Mouse (Mus musculus) cerebellum, adult 8-10 months (tissue): Measurements from ENCODE around the gene Gm30191.
"Not testable (repeated sequence)": the region's sequence is repeated elsewhere in the genome, so short reads cannot be mapped to it uniquely, and the experiment has no call there.

Experiments used
- DNase-seq: peaks from one replicate; pipeline ENCODE4 v3.0.0; 2022

Gene Gm30191

GRCm38 (mm10) chr4:134252131-134252910, 5.6 kb downstream of the Gm30191 start:
- DNase-seq = no peak

DNA sequence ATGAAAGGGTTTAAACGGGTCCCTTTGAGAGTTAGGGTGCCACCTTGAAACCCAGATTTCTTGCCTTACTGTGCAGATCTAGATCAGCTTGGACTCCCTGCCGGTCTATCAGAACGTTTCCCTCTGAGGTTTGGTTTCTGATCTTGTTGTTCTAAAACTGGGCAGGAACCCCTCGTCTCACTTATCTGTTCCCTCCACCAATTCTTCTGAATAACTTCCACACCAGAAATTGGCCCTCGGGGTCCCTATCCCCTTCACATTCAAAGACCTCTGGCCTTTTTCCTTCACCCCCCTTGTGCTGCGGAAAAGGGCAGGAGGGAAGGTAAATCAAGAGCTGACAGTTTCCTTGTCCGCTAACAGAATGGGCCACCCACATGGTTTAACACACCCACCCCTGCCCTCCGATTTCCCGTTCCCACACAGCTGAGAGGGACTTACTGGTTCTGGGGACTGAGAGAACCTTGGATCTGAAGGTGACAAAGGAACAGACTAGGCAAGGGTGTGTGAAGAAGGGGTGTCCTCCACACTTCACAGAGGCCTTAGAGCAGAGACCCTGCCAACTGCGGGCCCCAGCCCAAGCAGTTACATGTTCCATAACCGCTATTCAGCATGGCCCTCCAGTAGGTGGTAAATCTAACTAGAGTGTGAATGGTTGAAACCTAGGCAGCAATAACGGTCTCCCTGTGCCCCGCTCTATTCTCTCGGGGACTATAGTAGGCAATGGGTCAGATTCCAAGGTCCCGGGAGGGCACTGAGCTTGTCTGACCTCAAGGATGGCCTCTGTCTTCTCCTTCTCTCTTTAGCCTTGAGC, 6.4 kb downstream of the Gm30191 start:
- no peak for DNase-seq

- no peak for DNase-seq
These were observed 7.1 kb downstream of the Gm30191 start, which contains the start of gene Grrp1 for GRCm38 (mm10) chr4:134253722-134254324. TSS of gene Grrp1 (minus strand) at chr4:134254106.

GRCm38 (mm10) chr4:134254835-134255234, 8.1 kb downstream of the Gm30191 start:
- DNase-seq = no peak

- no peak for DNase-seq
These were observed 9.1 kb downstream of the Gm30191 start for GRCm38 (mm10) chr4:134255854-134256253.

GRCm38 (mm10) chr4:134256407-134257197, 9.9 kb downstream of the Gm30191 start:
- DNase-seq = no peak

DNA sequence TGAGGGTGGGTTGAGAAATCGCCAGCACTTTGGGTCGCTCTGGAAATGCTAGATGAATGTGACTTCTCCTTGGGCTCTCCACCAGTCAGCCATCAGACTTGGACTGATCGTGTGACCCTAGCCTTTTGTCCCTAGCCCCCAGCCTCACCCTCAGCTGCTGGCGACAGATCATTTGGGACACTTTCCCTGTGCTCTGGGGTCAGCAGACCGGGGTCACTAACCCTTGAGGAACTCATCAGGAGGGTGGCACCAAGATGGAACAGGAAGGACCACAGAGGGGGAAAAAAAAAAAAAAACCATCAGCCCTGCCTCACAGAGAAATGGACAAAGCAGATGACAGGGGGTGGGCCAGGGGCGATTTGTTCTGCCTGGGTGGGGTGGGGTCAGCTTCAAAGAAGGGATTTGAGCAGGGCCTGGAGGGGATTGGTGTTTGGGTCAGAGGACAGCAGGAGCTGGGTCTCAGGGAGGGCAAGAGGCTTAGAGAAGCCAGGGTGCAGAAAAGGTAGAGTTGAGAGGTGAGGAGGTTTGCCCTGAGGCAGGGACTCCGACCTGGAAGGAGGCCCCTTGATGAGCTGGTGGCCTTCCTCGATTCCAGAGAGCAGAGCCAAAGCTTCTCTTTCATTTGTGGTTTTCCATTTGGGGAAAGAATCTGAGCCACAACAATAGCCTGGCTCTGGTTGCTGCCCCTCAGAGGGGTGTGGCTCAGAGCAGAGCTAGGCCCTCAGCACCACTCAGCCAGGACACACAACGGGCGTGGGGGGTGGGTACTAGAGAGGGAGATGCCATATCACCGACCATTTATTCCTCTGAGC, 10.7 kb downstream of the Gm30191 start:
- DNase-seq = no peak

- DNase-seq = no peak
These were observed 11.6 kb downstream of the Gm30191 start for GRCm38 (mm10) chr4:134258354-134258753.

DNA sequence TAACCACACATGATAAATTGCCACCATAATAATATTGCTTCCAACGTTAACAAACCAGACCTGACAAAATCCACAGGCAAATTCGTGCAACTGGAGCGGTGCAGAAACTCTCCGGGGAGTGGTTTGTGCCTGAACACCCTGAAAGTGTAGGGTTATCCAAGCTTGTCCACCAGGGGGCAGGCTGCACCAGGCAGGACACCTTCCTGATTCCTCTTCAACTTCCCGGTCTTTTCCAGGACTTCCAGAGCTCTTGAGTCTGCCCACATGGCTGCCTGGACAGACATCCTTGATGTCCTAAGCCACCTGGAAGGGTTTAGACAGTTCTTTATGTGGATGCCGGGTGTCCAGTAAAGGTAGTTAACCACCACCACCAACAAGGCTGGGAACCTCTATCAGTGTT, 16.5 kb downstream of the Gm30191 start:
- DNase-seq = no peak

- DNase-seq = no peak
These were observed 19.3 kb downstream of the Gm30191 start for GRCm38 (mm10) chr4:134265860-134266585.

DNA sequence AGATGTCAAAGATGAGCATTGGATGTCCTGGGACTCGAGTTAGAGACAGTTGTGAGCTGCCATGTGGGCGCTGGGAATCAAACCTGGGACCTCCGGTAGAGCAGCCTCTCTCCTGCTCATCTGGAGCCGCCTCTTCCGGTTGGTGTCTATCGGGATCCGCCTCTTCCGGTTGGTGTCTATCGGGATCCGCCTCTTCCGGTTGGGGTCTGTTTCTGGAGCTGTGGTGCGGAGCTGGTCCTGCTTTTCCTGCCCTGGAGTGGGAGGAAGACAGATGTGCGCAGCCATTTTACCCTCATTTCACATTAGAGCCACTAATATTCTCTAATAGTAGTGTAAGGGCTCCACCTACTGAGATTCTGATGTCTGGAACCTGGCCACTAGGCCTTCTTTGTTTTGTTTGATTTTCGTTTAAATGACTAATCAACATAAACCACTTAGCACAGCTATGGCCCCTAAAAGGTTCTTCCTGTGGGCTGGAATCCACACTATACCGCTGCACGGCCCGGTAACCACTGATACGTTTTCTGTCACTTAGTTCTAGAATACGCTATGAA, 21.4 kb downstream of the Gm30191 start:
- DNase-seq = no peak

DNA sequence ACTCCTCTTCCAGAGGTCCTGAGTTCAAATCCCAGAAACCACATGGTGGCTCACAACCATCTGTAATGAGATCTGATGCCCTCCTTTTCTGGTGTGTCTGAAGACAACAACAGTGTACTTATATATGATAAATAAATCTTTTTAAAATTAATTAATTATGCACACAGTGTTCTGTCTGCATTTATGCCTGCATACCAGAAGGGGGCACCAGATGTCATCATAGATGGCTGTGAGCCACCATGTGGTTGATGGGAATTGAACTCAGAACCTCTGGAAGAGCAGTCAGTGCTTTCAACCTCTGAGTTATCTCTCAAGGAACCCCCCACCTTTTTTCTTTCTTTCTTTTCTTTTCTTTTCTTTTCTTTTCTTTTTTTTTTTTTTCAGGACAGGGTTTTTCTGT, 22.9 kb downstream of the Gm30191 start:
- not testable (repeated sequence) for DNase-seq

DNA sequence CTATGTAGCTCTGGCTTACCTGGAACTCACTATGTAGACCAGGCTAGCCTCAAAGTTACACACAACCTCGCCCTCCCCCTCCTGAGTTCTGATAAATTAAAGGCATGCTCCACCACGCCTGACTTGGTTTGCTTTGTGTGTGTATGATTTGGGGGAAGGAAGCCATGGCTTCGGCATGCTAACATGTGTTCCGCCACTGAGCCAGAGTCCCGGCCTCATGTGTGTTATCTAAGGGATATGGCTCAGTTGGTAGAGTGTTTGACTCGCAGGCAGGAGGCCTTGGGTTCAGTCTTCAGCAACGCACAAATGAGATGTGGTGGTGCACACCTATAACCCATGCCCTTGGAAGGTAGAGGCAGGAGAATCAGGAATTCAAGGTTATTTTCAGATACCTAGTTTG, 25.2 kb downstream of the Gm30191 start:
- no peak for DNase-seq

DNA sequence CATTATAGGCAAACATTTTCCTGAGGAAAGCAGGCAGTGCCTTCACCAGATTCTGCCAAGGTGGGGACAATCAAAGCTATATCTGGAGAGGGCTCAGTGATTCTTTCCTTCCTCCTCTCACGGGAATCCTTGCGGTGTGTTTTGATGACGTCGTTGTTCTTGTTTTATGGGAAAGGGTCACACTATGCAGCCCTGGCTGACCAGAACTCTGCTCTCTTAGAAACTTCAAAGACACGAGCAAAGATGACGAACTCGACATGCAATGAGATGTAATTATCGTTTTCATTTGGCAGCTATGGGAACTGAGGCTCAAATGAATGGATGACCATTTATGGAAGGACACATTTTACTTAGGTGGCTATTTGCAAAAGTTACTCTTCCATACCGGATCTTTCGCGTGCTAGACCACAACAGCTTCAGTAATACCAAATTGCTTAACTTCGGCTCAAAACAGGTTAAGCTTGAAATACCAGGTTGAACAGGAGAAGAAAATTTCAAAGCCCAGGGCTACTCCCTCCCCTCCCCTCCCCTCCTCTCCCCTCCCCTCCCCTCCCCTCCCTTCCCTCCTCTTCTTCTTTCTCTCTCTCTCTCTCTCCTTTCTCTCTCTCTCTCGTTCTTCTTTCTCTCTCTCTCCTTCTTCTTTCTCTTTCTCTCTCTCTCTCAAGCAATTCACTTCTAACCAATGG, 26.1 kb downstream of the Gm30191 start:
- DNase-seq = no peak

GRCm38 (mm10) chr4:134273417-134274345, 26.9 kb downstream of the Gm30191 start:
- no peak for DNase-seq

GRCm38 (mm10) chr4:134284942-134285341, 38.2 kb downstream of the Gm30191 start:
- no peak for DNase-seq

DNA sequence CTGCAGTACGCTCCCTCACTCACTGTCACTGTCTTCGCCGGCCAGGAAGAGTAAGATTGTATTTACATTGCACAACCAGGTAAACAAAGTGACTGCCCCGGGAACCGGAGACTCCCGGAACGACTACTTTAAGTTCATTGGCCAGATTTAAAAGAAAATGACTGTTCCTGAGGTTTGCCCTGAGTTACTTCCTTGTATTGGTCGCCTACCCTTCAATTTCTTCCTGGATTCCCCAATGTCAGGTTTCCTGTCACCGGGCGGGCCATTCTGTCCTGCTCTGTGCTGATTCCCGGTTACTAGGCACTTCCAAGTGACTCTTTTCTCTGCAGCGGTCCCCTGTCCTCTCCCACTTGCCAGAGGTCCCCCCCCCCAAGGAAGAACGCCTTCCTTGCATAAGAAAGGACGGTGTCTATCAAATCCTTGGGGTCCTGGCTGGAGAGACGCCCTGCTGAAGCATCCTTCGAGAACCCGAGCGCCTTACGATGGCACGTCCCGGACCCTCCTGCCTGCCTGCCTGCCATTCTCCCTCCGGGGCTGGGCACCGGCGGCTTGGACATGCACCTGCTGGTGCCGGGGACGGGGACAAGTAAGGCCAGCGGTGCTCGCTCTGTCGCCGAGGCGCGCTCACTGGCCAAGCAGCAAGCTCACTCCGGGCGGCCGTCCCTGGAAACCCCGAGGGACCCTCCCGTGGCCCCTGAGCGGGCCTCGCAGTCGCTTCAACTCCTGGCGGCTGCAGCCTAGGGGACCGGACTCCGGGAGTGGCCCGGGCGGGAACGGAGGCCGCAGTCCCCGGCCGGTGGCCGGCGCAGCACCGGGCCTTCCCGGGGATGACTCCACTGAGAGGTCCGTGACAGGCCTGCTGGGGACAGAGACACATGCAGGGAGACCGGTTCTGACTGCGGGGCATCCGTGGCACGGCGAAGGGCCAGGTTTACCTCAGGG, 39.8 kb downstream of the Gm30191 start:
- DNase-seq = no peak

DNA sequence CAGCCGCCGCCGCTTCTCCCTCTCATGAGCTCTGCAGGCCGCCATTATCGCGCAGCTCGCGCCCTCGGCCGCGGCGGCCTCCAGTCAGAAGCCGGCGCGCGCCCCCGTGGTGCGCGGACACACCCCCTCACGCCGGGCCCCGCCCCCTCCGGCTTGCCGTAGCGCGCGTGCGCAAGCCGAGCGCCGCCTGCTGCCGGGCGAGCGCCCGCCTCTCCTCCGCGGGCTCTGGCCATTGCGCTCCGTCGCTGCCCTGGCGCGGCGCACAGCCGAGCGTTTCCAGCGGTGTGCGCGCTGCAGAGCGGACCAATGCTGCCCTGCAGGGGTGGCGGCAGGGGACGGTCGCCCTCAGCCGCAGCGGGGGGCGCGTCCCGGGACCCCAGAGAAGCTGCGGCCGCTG, 40.4 kb downstream of the Gm30191 start:
- peak; percentile 97 for DNase-seq
